Mouse (Mus musculus) limb, embryonic 14.5 days (tissue): Measurements from ENCODE around the gene Arfgap2. TPM values are rescaled to one million over a fixed set of nuclear protein-coding genes. Genes with fewer than 3 reads are reported as not detected.
A peak's percentile ranks its signal among the peaks of the same experiment; 100 is the strongest.

ENCODE experiments used
- ATAC-seq: fragments of 200-750 bp; cut with Nextera tagmentation; 2 replicates; pipeline ENCODE4 v1.8.0; 2017; ENCODE audit warnings: low read depth, moderate number of reproducible peaks, moderate TSS enrichment; ENCODE audit not compliant: low FRiP score
- DNase-seq: peaks from one replicate; pipeline ENCODE4 v3.0.0-alpha.2; 2015; ENCODE audit warnings: low spot score
- H3K27ac ChIP-seq: fragments of 300-500 bp; sonication (generic); replicated peaks from 2 replicates; pipeline ENCODE4 v1.5.1; 2014; ENCODE audit warnings: low read depth, mild to moderate bottlenecking, low read length, moderate library complexity, mixed read lengths
- H3K27me3 ChIP-seq: fragments of 300-500 bp; sonication (generic); 2 replicates; pipeline ENCODE4 v1.6.1; 2014; ENCODE audit warnings: low read length, mixed read lengths; ENCODE audit not compliant: control insufficient read depth, insufficient read depth
- H3K36me3 ChIP-seq: fragments of 300-500 bp; sonication (generic); 2 replicates; pipeline ENCODE4 v1.6.1; 2014; ENCODE audit warnings: mild to moderate bottlenecking, low read length, moderate library complexity, mixed read lengths; ENCODE audit not compliant: control insufficient read depth, insufficient read depth
- H3K4me1 ChIP-seq: fragments of 300-500 bp; sonication (generic); 2 replicates; pipeline ENCODE4 v1.6.1; 2014; ENCODE audit warnings: antibody characterized with exemption, low read length, mixed read lengths; ENCODE audit not compliant: control insufficient read depth, insufficient read depth
- H3K4me2 ChIP-seq: fragments of 300-500 bp; sonication (generic); replicated peaks from 2 replicates; pipeline ENCODE4 v1.6.1; 2014; ENCODE audit warnings: low read depth, mild to moderate bottlenecking, low read length, moderate library complexity; ENCODE audit not compliant: severe bottlenecking
- H3K4me3 ChIP-seq: fragments of 300-500 bp; sonication (generic); replicated peaks from 2 replicates; pipeline ENCODE4 v1.5.1; 2014; ENCODE audit warnings: low read length
- H3K9ac ChIP-seq: fragments of 300-500 bp; sonication (generic); 2 replicates; pipeline ENCODE4 v1.6.1; 2014; ENCODE audit warnings: mild to moderate bottlenecking, low read depth, low read length, moderate library complexity; ENCODE audit not compliant: severe bottlenecking
- H3K9me3 ChIP-seq: fragments of 300-500 bp; sonication (generic); 2 replicates; pipeline ENCODE4 v1.6.1; 2016; ENCODE audit warnings: low read length; ENCODE audit not compliant: control insufficient read depth
- POLR2A ChIP-seq: fragments of 200-500 bp; IDR thresholded peaks from 2 replicates; pipeline ENCODE4 v1.8.0; 2012; ENCODE audit warnings: inconsistent platforms, mild to moderate bottlenecking, moderate library complexity, borderline replicate concordance; ENCODE audit not compliant: insufficient read depth, insufficient read length; ENCODE audit errors: extremely low read depth
- WGBS: fragments of 180-500 bp; shearing (Covaris S2); extraction: QIAGEN DNeasy Blood & Tissue Kit; methylation state at CpG from one replicate; pipeline ENCODE4 v1.1.7; 2014; 5-methylcytosine and 5-hydroxymethylcytosine counted together
- polyA plus RNA-seq, 2 experiments: library from polyadenylated mRNA; depleted of rRNA in 1 of 2; stranded (reverse) in 1 of 2; unstranded in 1 of 2; fragments of >200 nt; fragmentation: Nextera tagmentation in 1 of 2; extraction: Ambion mirVana in 1 of 2; gene quantifications; 2 replicates each; pipeline versions ENCODE4 v1.2.1 to v1.2.3; 2012 to 2014

Gene Arfgap2
- polyA plus RNA-seq, 2 experiments, result 59.8 to 78.8 TPM

- no peak overlapping the region for H3K27ac ChIP-seq
- H3K9ac ChIP-seq, result no peak overlapping the region
- no peak overlapping the region for H3K4me3 ChIP-seq
- WGBS, result 47% methylated on average over 2 of the region's 2 CpGs
- H3K9me3 ChIP-seq, result no peaks in the 10 kb centered on the region
- H3K4me1 ChIP-seq, result peaks cover 5% of the 10 kb centered on the region; the same call in 1 of the 2 replicates
- H3K27me3 ChIP-seq, result no peaks in the 10 kb centered on the region
- ATAC-seq, result no peak; the same call in 1 of the 2 replicates
- no peak for DNase-seq
- H3K4me2 ChIP-seq, result no peak overlapping the region
- H3K36me3 ChIP-seq, result peaks cover 32% of the 10 kb centered on the region
- TF ChIP-seq POLR2A, result no peak
Observed at GRCm38 (mm10) chr2:91279372-91279755, 14.6 kb downstream of the Arfgap2 start.

- Histone ChIP-seq H3K9ac (no peak overlapping the region), H3K4me2 (no peak overlapping the region), H3K36me3 (peaks cover 13% of the 10 kb centered on the region), H3K27me3 (no peaks in the 10 kb centered on the region), H3K4me1 (peaks cover 9% of the 10 kb centered on the region), H3K27ac (no peak overlapping the region), H3K4me3 (no peak overlapping the region), H3K9me3 (no peaks in the 10 kb centered on the region)
- TF ChIP-seq POLR2A, result no peak
- ATAC-seq (no peak), DNase-seq (no peak)
- WGBS, result 51% methylated on average over 5 of the region's 5 CpGs
Observed at GRCm38 (mm10) chr2:91281366-91281765, 16.6 kb downstream of the Arfgap2 start.

- Histone ChIP-seq H3K4me3 (no peak overlapping the region), H3K4me1 (peaks cover 9% of the 10 kb centered on the region), H3K9ac (no peak overlapping the region), H3K27ac (peak overlapping the region; percentile 48; the same call in 1 of the 2 replicates), H3K36me3 (no peaks in the 10 kb centered on the region), H3K4me2 (no peak overlapping the region), H3K27me3 (no peaks in the 10 kb centered on the region), H3K9me3 (no peaks in the 10 kb centered on the region)
- no peak for TF ChIP-seq POLR2A
- whole genome bisulfite sequencing, result 67% methylated on average over 3 of the region's 3 CpGs
- ATAC-seq (no peak), DNase-seq (no peak)
Observed at GRCm38 (mm10) chr2:91283972-91284371, 19.2 kb downstream of the Arfgap2 start.

DNA sequence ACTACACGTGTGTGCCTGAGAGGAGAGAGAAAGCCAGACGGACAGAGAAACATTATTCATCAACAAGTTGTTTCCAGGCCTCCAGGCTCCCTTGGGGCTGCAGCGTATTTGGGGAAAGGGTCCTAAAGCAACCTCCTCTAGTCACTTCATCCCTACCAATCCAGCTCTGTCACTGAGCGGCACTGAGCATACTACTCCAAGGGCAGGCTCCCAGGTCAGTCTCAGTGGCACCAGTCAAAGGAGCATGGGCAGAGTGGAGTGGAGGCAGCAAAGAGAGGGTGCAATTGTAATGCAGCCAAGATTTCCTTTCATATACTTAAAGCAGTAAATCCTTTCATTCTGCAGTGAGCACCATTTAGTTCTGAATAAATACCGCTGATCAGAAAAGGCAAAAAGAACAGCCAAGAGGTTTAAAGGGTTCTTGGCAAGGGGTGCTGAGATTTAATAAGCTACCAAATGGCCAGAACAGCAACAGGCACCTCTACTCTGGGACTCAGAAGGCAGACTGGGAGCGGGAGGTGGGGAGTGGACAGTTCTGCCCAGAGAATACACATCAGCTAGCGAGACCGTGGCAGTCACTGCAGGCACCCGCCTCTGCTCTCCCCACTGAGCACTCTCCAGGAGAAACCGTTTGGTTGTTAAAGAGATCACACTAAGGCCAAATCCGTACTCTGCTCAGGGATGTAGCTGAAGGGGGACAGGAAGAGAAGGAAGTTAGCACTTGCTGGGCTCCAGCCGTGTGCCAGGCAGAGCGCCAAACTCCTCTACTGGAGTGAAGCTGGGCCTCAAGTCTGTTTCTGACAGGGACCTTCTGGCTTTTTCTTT, 19.8 kb downstream of the Arfgap2 start:
- Histone ChIP-seq H3K27me3 (no peaks in the 10 kb centered on the region), H3K27ac (peak overlapping the region; percentile 48), H3K4me2 (no peak overlapping the region), H3K36me3 (no peaks in the 10 kb centered on the region), H3K9me3 (no peaks in the 10 kb centered on the region), H3K4me1 (peaks cover 9% of the 10 kb centered on the region), H3K9ac (peak overlapping the region; percentile 32; the same call in 1 of the 2 replicates), H3K4me3 (no peak overlapping the region)
- no peak for TF ChIP-seq POLR2A
- WGBS, result 47% methylated on average over 13 of the region's 13 CpGs
- DNase-seq (peak; percentile 57), ATAC-seq (no peak)

DNA sequence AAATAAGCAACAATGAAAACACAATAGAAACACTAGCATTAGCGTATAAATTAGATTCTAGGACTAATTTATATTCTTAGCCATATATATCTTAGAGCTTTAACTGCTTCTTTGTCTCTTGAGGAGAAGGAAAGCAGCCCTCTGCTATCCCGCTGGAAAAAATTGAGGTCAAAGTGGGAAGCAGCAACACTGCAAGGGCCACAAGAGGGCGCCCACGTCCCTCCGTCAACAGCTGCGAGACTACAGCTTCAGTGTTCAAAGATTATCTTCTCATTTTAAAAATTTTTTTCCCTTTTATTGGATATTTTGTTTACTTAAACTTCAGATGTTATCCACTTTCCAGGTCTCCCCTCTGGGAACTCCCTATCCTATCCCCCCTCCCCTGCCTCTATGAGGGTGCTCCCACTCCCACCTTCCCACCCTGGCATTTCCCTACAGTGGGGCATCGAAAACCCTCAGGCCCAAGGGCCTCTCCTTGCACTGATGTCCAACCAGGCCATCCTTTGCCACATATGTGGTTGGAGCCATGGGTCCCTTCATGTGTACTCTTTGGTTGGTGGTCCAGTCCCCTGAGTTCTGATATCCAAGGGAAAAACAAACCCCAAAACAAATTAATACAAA, 21.2 kb downstream of the Arfgap2 start:
- no peak overlapping the region for H3K4me2 ChIP-seq
- TF ChIP-seq POLR2A, result no peak
- H3K27ac ChIP-seq, result no peak overlapping the region
- H3K36me3 ChIP-seq, result no peaks in the 10 kb centered on the region
- H3K4me1 ChIP-seq, result peaks cover 11% of the 10 kb centered on the region
- H3K4me3 ChIP-seq, result no peak overlapping the region
- ATAC-seq (peak; percentile 50; the same call in 1 of the 2 replicates), DNase-seq (peak; percentile 86)
- no peaks in the 10 kb centered on the region for H3K27me3 ChIP-seq
- 14% methylated on average over 7 of the region's 7 CpGs for WGBS
- H3K9ac ChIP-seq, result no peak overlapping the region
- no peaks in the 10 kb centered on the region for H3K9me3 ChIP-seq
